Mouse (Mus musculus) liver, adult 2 months (tissue): ENCODE results near the gene Olfml1. TPM values are rescaled to one million over a fixed set of nuclear protein-coding genes. Genes with fewer than 3 reads are reported as not detected.
A peak's percentile ranks its signal among the peaks of the same experiment; 100 is the strongest.

Source experiments
- DNase-seq: peaks from one replicate; pipeline ENCODE4 v3.0.0-alpha.2; 2011; ENCODE audit warnings: low read depth, low spot score; ENCODE audit errors: extremely low read depth
- H3K27ac ChIP-seq: fragments of 200-500 bp; replicated peaks from 2 replicates; pipeline ENCODE4 v1.5.1; 2012; ENCODE audit warnings: low read depth, mild to moderate bottlenecking, control low read depth, inconsistent platforms, low read length; ENCODE audit not compliant: insufficient read depth
- H3K27me3 ChIP-seq: fragments of 200-500 bp; 2 replicates; pipeline ENCODE4 v1.6.1; 2012; ENCODE audit warnings: mild to moderate bottlenecking, moderate library complexity, low read length, inconsistent platforms; ENCODE audit not compliant: control insufficient read depth, insufficient read depth
- H3K36me3 ChIP-seq: fragments of 200-500 bp; 2 replicates; pipeline ENCODE4 v1.6.1; 2012; ENCODE audit warnings: low read length, inconsistent platforms; ENCODE audit not compliant: control insufficient read depth, insufficient read depth
- H3K4me1 ChIP-seq: fragments of 200-500 bp; 2 replicates; pipeline ENCODE4 v1.6.1; 2011; ENCODE audit warnings: low read length; ENCODE audit not compliant: control insufficient read depth, insufficient read depth
- H3K4me3 ChIP-seq: fragments of 200-500 bp; 2 replicates; pipeline ENCODE4 v1.5.1; 2011; ENCODE audit warnings: low read depth, mild to moderate bottlenecking, control low read depth, low read length, moderate library complexity; ENCODE audit not compliant: insufficient read depth
- H3K79me2 ChIP-seq: fragments of 200-500 bp; 2 replicates; pipeline ENCODE4 v1.6.1; 2012; ENCODE audit warnings: inconsistent platforms, mild to moderate bottlenecking, low read length, moderate library complexity; ENCODE audit not compliant: control insufficient read depth, insufficient read depth
- H3K9ac ChIP-seq: fragments of 200-500 bp; 2 replicates; pipeline ENCODE4 v1.6.1; 2012; ENCODE audit warnings: low read depth, mild to moderate bottlenecking, control low read depth, inconsistent platforms, low read length
- CTCF ChIP-seq: fragments of 200-500 bp; IDR thresholded peaks from 2 replicates; pipeline ENCODE4 v1.5.1; 2011; ENCODE audit warnings: low read depth, low read length, control low read depth
- POLR2A ChIP-seq: fragments of 200-500 bp; IDR thresholded peaks from 2 replicates; pipeline ENCODE4 v1.6.1; 2011; ENCODE audit warnings: low read length, control low read depth; ENCODE audit not compliant: insufficient read depth; ENCODE audit errors: extremely low read depth
- WGBS: fragments of 180-500 bp; shearing (Covaris S2); methylation state at CpG from one replicate; pipeline ENCODE4 v1.1.7; 2018; 5-methylcytosine and 5-hydroxymethylcytosine counted together
- polyA plus RNA-seq: library from polyadenylated mRNA; depleted of rRNA; stranded (reverse); fragments of >200 nt; gene quantifications from 2 replicates; pipeline ENCODE4 v1.2.3, GENCODE M21; 2012; rRNA removed
- total RNA-seq: library from RNA; depleted of rRNA; stranded (reverse); fragments of >200 nt; gene quantifications from 2 replicates; pipeline ENCODE4 v1.2.3, GENCODE M21; 2014; rRNA removed

Olfml1 gene
- total RNA-seq (9.6 and 13.5 TPM in 2 replicates), polyA plus RNA-seq (5.4 and 8.9 TPM in 2 replicates)

GRCm38 (mm10) chr7:107567261-107567671 lies at the start of gene Olfml1:
Gene Olfml1, plus strand, starts transcription at chr7:107567446.
- Histone ChIP-seq H3K4me3 (peak within 1 kb of the TSS; percentile 41), H3K9ac (peak within 1 kb of the TSS; percentile 64), H3K79me2 (no peaks in the 10 kb centered on the region), H3K27me3 (no peaks in the 10 kb centered on the region), H3K27ac (peak within 1 kb of the TSS; percentile 97), H3K36me3 (peaks cover 9% of the 10 kb centered on the region), H3K4me1 (no peaks in the 10 kb centered on the region)
- peak; percentile 94 for DNase-seq
- no peak for TF ChIP-seq POLR2A
- TF ChIP-seq CTCF: no peak
- 23% methylated on average over 7 of the region's 7 CpGs for whole genome bisulfite sequencing

DNA sequence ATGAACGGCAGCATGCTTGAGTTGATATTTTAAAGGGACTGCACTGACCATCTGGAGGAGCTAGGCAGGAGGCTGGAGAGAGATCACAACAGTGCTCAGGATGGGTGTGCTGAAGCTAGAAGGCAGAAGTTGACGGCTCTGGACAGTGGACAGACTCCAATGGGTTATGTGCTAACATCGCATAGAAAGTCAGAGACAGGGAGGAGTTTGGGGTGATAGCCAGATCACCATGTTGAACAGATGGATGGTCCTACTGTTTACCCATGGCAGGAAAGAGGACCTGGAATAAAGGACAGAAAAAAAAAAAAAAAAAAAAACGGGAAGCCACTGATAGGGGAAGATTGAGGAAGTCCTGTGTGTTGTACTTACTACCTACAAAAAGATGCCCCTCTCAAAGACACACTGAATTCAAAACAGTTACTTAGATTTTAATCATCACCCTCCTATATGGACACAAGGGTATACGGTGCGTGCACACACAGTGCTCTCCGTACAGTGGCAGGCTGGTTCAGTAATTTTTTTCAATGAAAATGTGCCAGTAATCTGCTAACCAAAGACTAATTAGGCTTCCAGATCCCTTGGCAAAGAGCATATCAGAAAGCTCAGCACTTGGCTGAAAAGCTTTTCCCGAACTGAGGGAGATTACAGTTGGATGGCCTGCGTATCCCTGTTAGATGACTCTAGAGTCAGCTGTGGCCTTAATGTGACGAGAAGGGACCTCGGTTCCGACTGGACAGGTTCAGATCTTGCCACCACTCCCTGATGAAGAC lies 47.8 kb upstream of the Olfml1 start:
- no peaks in the 10 kb centered on the region for H3K36me3 ChIP-seq
- H3K27ac ChIP-seq: no peak overlapping the region
- H3K79me2 ChIP-seq: no peaks in the 10 kb centered on the region
- WGBS: 77% methylated on average over 12 of the region's 12 CpGs
- TF ChIP-seq POLR2A (no peak), CTCF (no peak)
- peak; percentile 17 for DNase-seq
- no peaks in the 10 kb centered on the region for H3K27me3 ChIP-seq
- H3K4me1 ChIP-seq: no peaks in the 10 kb centered on the region
- no peak overlapping the region for H3K4me3 ChIP-seq
- no peak overlapping the region for H3K9ac ChIP-seq

DNA sequence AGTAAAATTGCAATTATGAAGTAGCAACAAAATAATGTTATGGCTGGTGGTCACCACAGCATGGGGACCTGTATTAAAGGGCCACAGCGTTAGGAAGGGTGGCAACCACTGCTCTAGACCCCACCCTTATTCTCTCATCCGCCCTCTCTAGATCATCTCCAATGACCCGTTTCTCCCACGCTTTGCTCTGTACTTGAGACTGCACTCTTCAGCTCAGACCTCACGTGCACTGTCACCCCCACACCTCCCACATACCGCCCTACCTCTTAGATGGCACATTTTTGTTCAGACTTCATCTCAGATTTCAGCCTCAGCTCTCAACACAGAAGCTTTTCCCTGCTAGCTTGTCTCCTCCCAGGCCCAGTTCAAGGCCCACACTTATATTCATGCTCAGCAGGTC lies 45.8 kb upstream of the Olfml1 start:
- no peaks in the 10 kb centered on the region for H3K79me2 ChIP-seq
- H3K4me1 ChIP-seq: no peaks in the 10 kb centered on the region
- DNase-seq: no peak
- TF ChIP-seq CTCF (no peak), POLR2A (no peak)
- H3K36me3 ChIP-seq: no peaks in the 10 kb centered on the region
- no peaks in the 10 kb centered on the region for H3K27me3 ChIP-seq
- no peak overlapping the region for H3K4me3 ChIP-seq
- no peak overlapping the region for H3K27ac ChIP-seq
- 88% methylated on average over 6 of the region's 6 CpGs for WGBS
- H3K9ac ChIP-seq: no peak overlapping the region

DNA sequence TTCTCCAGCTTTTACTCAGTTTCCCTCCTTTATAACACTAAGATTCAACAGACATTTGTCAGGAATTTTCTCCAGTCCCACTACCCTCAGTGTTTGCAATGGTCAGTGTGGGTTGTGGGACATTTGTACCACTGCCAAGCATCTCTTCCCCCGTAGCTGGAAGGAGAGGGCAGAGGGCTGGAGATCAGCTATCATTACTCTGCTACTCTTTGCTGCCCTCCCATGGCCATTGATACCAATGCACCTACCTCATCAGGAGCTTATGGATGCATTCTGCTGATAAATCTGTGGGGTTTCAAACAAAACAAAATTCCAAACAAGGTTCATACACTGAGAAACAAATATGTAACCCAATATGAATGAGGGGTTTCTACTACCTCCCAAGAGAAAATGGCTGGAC lies 40.9 kb upstream of the Olfml1 start:
- TF ChIP-seq POLR2A (no peak), CTCF (peak; percentile 54)
- Histone ChIP-seq H3K27ac (no peak overlapping the region), H3K27me3 (no peaks in the 10 kb centered on the region), H3K4me3 (no peak overlapping the region), H3K36me3 (no peaks in the 10 kb centered on the region), H3K9ac (no peak overlapping the region), H3K79me2 (no peaks in the 10 kb centered on the region), H3K4me1 (peaks cover 2% of the 10 kb centered on the region; the same call in 1 of the 2 replicates)
- WGBS: 6% methylated on average over 1 of the region's 1 CpGs
- DNase-seq: peak; percentile 13

GRCm38 (mm10) chr7:107528169-107528772 lies 39.0 kb upstream of the Olfml1 start:
- H3K9ac ChIP-seq: no peak overlapping the region

More at GRCm38 (mm10) chr7:107528169-107528772, 39.0 kb upstream of the Olfml1 start:
- H3K27ac ChIP-seq: no peak overlapping the region
- 86% methylated on average over 3 of the region's 3 CpGs for WGBS
- peak; percentile 40 for DNase-seq
- peaks cover 2% of the 10 kb centered on the region; the same call in 1 of the 2 replicates for H3K4me1 ChIP-seq
- no peaks in the 10 kb centered on the region for H3K36me3 ChIP-seq
- no peak overlapping the region for H3K4me3 ChIP-seq
- H3K79me2 ChIP-seq: no peaks in the 10 kb centered on the region
- TF ChIP-seq POLR2A (no peak), CTCF (no peak)
- H3K27me3 ChIP-seq: no peaks in the 10 kb centered on the region
